Mouse (Mus musculus) cerebellum, adult 9-11 months (tissue): ENCODE measurements around the gene Btn1a1.

Source experiments
- DNase-seq: peaks from one replicate; pipeline ENCODE4 v3.0.0; 2022

Gene Btn1a1

GRCm38 (mm10) chr13:23465600-23466109 is at the start of gene Btn1a1:
Gene Btn1a1, minus strand, starts transcription at chr13:23465901.
- DNase-seq: no peak

GRCm38 (mm10) chr13:23515281-23515680 is 49.6 kb upstream of the Btn1a1 start:
- DNase-seq: no peak

GRCm38 (mm10) chr13:23513517-23513916 is 47.8 kb upstream of the Btn1a1 start:
- no peak for DNase-seq

GRCm38 (mm10) chr13:23510127-23510526 is 44.4 kb upstream of the Btn1a1 start:
- DNase-seq: no peak

- no peak for DNase-seq
Measured at GRCm38 (mm10) chr13:23506819-23507515, 41.3 kb upstream of the Btn1a1 start.

- DNase-seq: no peak
Measured at GRCm38 (mm10) chr13:23506351-23506750, 40.6 kb upstream of the Btn1a1 start.

- no peak for DNase-seq
Measured at GRCm38 (mm10) chr13:23505662-23506345, 40.1 kb upstream of the Btn1a1 start.

GRCm38 (mm10) chr13:23503797-23504196 is 38.1 kb upstream of the Btn1a1 start:
- no peak for DNase-seq

GRCm38 (mm10) chr13:23502916-23503315 is 37.2 kb upstream of the Btn1a1 start:
- no peak for DNase-seq

- no peak for DNase-seq
Measured at GRCm38 (mm10) chr13:23502031-23502567, 36.4 kb upstream of the Btn1a1 start.

- no peak for DNase-seq
Measured at GRCm38 (mm10) chr13:23501511-23501910, 35.8 kb upstream of the Btn1a1 start.

- peak; percentile 22 for DNase-seq
Measured at GRCm38 (mm10) chr13:23500424-23501200, 34.9 kb upstream of the Btn1a1 start.

- no peak for DNase-seq
Measured at GRCm38 (mm10) chr13:23499943-23500342, 34.2 kb upstream of the Btn1a1 start.

- DNase-seq: no peak
Measured at GRCm38 (mm10) chr13:23498653-23499052, 33.0 kb upstream of the Btn1a1 start.

- DNase-seq: no peak
Measured at GRCm38 (mm10) chr13:23497656-23498321, 32.1 kb upstream of the Btn1a1 start.

GRCm38 (mm10) chr13:23495526-23495925 is 29.8 kb upstream of the Btn1a1 start:
- no peak for DNase-seq

- no peak for DNase-seq
Measured at GRCm38 (mm10) chr13:23491990-23492389, 26.3 kb upstream of the Btn1a1 start.

GRCm38 (mm10) chr13:23491263-23491662 is 25.6 kb upstream of the Btn1a1 start:
- DNase-seq: no peak

GRCm38 (mm10) chr13:23490863-23491262 is 25.2 kb upstream of the Btn1a1 start:
- DNase-seq: no peak

GRCm38 (mm10) chr13:23488400-23489322 is 23.0 kb upstream of the Btn1a1 start, which contains the start of gene Btn2a2:
Gene Btn2a2, minus strand, starts transcription at chr13:23488857.
- DNase-seq: peak; percentile 49

GRCm38 (mm10) chr13:23485271-23485670 is 19.6 kb upstream of the Btn1a1 start:
- no peak for DNase-seq
